Mouse (Mus musculus) hematopoietic stem cell, adult 5-6 weeks (primary cell): ENCODE measurements around the gene Nr2f6. TPM values are rescaled to one million over a fixed set of nuclear protein-coding genes. Genes with fewer than 3 reads are reported as not detected.

Experiments
- total RNA-seq: library from RNA; stranded (forward); fragments of 172-1452, 232-1000 nt; gene quantifications from 2 replicates; pipeline ENCODE4 v1.2.3, GENCODE M21; 2017

The Nr2f6 gene
- total RNA-seq, 1 experiment from 2014 or later, result 1.7 TPM

Other genes starting within 250 kb of the Nr2f6 start
- gene Myo9b, start 109.2 kb downstream of the Nr2f6 start, total RNA-seq, result 43.6 and 45.6 TPM in 2 replicates
- 45.8 and 54.6 TPM in 2 replicates for gene Haus8, start 109.0 kb downstream of the Nr2f6 start, total RNA-seq
- 178 and 190 TPM in 2 replicates for gene Use1, start 15.1 kb downstream of the Nr2f6 start, total RNA-seq
- gene Ocel1, start 10.7 kb downstream of the Nr2f6 start, total RNA-seq, result 14.6 and 16.5 TPM in 2 replicates
- gene Ushbp1, start 13.8 kb upstream of the Nr2f6 start, total RNA-seq, result not detected in 2 replicates
- 71.4 and 85.8 TPM in 2 replicates for gene Babam1, start 14.9 kb upstream of the Nr2f6 start, total RNA-seq
- 7.1 and 14.8 TPM in 2 replicates for gene Ankle1, start 24.1 kb upstream of the Nr2f6 start, total RNA-seq
- gene Abhd8, start 81.7 kb upstream of the Nr2f6 start, total RNA-seq, result 19.8 and 20.7 TPM in 2 replicates
- gene Mrpl34, start 83.0 kb upstream of the Nr2f6 start, total RNA-seq, result 35.8 and 61.7 TPM in 2 replicates
- 15.8 and 18.9 TPM in 2 replicates for gene Dda1, start 87.2 kb upstream of the Nr2f6 start, total RNA-seq
- gene Ano8, start 104.0 kb upstream of the Nr2f6 start, total RNA-seq, result 6.7 and 9.2 TPM in 2 replicates
- gene Gtpbp3, start 106.1 kb upstream of the Nr2f6 start, total RNA-seq, result 8.8 and 14.1 TPM in 2 replicates
- 0.38 TPM in 1 of 2 replicates, not detected in the other for gene Plvap, start 129.8 kb upstream of the Nr2f6 start, total RNA-seq
- not detected in 2 replicates for gene Ccdc194, start 143.8 kb upstream of the Nr2f6 start, total RNA-seq
- gene Bst2, start 155.5 kb upstream of the Nr2f6 start, total RNA-seq, result 65.1 and 74.2 TPM in 2 replicates
- gene Mvb12a, start 161.0 kb upstream of the Nr2f6 start, total RNA-seq, result 37.2 and 60.0 TPM in 2 replicates
- gene Tmem221, start 176.9 kb upstream of the Nr2f6 start, total RNA-seq, result 0.38 TPM in 1 of 2 replicates, not detected in the other
- gene Nxnl1, start 184.6 kb upstream of the Nr2f6 start, total RNA-seq, result 0.40 and 0.50 TPM in 2 replicates
- 13.3 and 16.6 TPM in 2 replicates for gene Slc27a1, start 186.9 kb upstream of the Nr2f6 start, total RNA-seq
- 51.4 and 93.2 TPM in 2 replicates for gene Pgls, start 210.2 kb upstream of the Nr2f6 start, total RNA-seq
- gene Fam129c, start 215.7 kb upstream of the Nr2f6 start, total RNA-seq, result 1.0 and 9.7 TPM in 2 replicates
- gene Colgalt1, start 229.0 kb upstream of the Nr2f6 start, total RNA-seq, result 53.6 and 78.4 TPM in 2 replicates